Mouse (Mus musculus): ENCODE results near the gene Epx.

Epx gene

DNA sequence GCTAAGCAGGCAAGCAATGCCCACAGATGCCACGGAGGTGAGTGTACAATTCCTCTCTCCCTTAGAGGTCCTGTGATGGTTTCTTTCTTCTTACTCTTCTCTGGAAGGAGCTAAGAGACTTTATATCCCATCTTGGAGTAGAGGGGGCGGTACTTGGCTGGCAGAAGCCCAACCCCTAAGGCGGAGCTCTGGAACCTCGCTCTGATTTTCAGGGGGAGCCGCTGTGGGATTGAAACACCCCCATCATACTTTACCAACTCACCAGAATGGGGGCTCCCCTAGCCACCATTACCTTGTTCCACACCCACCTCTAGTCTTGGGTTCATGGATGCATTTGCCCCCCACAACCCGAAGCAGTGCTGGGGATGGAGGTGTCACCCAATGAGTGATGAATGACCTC, at the start of gene Epx:
Gene Epx, minus strand, starts transcription at position 101 of the 400 bp plus-strand sequence.
- no peak for DNase-seq

DNA sequence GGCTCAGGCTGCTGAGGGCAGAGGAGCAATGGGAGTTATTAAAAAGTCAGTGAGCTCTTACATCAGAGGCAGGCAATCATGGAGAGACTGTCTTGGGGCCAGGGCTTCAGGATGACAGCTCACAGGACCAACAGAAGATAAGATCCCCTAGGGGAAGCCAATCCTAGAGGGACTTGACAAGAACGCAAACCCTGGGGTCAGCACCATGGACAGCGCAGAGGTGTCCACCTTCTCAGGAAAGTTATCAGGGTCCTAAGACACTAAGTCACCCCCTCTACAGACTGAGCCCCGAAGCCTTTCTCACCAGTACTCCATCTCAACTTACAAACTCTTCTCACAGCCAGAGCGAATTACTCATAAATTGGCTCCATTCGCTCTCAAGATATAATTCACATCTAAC, 45.6 kb upstream of the Epx start, which contains the start of gene Olfr464:
Gene Olfr464, minus strand, starts transcription at position 2 of the 400 bp plus-strand sequence.
- peak; percentile 19 to 25 for DNase-seq

DNA sequence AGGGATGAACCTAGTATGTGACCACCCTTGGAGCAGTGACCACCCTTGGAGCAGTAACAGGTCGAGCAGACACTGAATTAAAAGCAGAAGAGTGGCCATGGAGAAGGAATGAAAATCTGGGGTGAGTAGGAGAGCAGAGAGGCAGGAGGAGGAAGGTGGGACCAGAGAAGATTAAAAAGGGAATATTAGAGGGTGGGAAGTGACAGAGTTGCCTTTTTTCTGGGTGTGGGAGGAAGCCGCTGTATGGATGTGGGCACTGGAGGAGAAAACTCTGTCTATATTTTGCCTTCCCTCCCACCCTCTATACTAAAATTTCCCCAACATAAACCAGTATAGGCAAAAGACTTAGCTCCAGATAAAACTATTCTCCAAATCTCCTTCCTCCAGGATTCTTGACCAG, 45.0 kb upstream of the Epx start:
- DNase-seq = no peak

DNA sequence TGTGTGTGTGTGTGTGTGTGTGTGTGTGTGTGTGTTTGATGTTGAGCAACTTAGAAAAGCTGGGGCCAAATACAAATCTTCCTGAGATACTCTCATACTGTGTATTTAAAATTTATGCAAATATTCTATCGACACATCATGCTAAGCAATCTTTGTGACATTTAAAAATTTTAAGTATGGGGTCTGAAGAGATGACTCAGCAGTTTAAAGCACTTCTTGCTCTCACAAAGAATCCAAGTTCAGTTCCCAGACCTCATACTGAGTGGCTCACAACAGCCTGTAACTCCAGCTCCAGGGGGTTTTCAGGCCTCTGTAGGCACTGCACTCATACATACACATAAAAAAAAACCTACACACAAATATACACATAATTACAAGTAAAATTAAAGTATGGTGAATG, 40.7 kb upstream of the Epx start:
- no peak for DNase-seq

DNA sequence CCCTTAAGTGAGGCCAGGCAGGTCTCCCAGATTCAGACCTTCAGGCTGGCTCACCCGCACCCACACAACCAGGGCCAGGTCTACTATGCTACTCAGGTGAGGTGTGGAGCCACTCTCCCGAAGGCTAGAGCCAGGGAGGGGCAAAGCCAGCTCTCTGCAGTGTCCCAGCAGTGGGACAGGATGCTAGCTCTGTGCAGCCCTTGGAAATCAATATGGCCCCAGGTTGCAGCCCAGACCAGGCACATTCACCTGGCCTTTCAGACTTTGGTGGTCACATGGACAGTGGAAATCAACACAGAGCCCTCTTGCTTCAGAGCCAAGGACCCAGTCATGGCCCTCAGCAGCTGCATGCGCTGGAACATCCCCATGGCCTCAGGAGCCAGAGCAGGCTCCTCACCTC, 29.0 kb upstream of the Epx start:
- no peak for DNase-seq

DNA sequence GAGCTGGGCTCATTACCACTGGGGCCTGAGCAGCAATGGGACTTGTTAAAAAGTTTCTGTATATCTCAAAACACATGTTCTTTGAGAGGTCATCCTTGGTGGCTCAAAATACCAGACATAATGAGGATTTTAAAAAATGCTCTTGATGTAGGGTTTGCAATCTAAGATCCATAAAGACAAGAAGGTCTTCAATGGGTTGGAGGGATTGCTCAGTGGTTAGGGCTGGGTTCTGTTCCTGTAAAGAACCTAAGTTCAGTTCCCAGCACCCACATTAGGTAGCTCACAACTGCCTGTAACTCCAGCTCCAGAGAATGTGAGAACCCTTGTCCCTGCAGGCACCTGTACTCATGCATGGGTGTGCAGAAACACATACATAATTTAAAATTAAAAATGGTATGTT, 22.0 kb upstream of the Epx start, which contains the start of gene Olfr463:
Gene Olfr463, minus strand, starts transcription at position 101 of the 400 bp plus-strand sequence.
- no peak for DNase-seq

DNA sequence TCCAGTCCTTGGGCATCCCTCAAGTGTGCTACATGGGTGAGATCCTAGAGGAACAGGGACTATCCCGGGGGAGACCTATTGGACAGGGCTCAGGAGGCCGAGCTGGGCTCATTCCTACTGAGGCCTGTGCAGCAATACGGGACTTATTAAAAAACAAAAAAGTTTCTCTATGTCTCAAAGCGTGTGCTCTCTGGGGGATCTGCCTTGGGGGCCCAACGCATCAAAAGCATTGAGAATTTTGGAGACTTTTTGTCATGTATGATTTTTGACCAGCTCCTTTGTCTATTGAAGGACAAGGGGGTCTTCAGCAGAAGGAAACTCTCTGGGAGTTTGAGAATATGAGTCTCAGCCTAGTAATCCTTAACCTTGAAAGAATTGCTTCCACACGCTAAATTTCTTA, 16.8 kb upstream of the Epx start, which contains the start of gene Olfr462:
Gene Olfr462, minus strand, starts transcription at position 101 of the 400 bp plus-strand sequence.
- no peak for DNase-seq

DNA sequence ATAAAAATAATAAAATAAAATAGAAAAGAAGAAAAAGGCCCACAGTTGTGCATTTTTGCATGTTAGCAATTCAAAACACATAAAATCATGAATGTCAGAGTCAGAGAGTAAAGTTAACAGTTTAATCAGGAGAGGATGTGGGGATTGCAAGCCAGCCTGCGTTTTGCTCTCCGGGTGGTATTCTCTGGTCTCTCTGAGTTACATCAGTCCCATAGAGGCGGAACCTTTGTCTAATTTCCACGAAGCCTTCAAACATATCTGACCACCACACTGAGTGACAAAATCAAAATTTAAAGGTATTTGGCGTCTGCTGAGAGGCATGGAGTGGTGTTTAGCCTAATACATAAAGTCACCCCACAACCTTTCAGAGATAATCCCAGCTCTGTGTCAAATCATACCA, 9.5 kb upstream of the Epx start:
- DNase-seq = no peak

DNA sequence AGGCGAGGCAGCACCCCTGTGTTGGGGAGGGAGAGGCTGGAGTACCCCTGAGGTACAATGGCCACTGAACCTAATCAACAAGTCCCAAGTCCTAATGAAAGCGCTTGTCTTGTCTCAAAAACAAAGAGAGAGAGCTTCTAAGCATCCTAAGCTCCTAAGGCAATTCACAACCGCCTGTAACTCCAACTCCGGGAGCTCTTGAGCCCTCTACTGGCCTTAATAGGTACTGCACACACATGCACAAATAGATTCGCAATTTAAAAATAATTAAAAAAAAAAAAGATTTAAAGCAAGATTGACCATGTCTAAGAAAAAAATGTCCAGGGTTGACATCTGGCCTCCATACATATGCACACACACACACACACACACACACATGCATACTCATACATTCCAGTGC, 8.2 kb upstream of the Epx start:
- DNase-seq = no peak

DNA sequence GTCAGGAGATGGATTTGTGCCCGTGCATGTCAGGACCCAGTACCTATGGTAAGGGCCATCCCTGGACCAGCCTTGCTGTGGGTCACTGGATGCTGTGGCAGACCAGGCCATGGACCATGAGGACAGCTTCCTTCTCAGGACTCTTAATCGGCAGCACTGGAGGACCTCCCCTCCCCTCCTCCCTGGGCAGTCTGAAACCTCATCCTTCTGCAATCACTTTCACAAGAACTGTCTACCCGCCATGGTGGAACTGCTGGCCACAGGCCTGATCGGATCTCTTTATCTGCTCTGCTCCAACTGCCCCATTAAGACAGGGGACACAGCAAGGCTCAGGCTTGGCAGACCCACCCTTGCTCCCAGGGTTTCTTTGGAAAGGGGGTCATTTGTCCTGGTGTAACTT, 6.4 kb upstream of the Epx start:
- DNase-seq = no peak

DNA sequence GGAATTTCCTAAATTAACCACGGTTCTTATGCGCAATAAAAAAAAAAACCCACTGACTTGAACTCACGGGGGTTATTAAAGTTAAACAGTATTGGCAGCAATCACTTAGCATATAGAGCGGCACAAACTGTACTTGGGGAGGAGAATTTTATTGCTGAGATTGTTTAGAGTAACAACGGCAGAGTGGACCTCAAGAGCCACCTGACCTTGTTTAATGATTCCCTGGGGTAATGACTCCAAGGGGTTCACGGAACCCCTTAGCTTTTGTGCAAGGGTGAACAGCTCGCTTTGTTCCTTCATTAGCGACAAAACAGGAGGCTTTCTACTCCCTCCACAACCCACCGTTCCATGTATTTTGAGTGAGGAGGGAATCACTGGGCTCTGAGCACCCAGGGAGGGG, 4.5 kb upstream of the Epx start:
- no peak for DNase-seq

DNA sequence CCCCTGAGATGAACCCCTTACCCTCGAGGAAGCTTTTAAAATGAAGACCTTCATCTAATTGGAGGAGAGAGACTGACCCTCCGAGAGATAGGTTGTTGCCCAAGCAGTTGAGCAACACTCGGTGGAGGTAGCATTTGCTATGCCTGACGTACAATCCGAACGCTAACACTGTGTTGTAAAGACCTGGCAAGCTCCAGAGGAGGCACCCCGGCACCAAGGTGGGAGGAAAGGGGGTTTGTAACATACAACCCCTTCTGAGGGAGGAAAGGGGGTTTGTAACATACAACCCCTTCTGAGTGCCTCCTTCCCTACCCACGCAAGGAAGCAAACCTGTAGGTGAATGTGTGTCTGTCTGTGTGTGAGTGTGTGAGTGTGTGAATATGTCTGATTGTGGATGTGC, 3.6 kb downstream of the Epx start:
- no peak for DNase-seq

DNA sequence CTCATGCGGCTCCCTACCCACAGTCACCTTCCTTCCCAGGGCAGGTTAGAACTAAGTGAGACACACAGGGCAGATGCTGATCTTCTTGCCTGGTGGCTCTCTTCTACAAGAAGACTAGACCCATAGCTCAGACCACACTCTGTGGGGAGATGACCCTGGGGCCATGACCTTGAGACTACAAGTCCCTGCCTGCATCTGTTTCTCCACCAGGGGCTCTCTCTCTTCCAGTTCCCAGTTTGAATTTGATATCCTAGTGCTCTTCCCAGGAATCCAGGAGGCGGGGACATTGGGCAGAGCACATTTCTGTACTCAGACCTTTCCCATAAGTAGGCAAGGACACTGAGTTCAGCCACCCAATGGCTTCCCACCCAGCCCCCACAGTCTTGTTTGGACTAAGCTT, 5.2 kb downstream of the Epx start:
- no peak for DNase-seq

DNA sequence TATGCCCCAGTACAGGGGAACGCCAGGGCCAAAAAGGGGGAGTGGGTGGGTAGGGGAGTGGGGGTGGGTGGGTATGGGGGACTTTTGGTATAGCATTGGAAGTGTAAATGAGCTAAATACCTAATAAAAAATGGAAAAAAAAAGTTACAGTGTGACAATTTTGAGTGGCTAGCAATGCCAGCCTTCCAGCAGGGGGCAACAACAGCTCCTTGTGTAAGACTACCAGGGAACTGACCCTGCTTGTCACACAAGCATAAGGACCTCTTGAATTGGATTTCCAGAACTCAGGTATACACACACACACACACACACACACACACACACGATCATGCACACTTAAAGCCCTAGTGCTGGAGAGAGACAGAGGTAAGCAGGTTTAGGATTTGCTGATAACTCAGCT, 8.4 kb downstream of the Epx start:
- peak in 1 of 2 experiments; percentile 19 for DNase-seq

DNA sequence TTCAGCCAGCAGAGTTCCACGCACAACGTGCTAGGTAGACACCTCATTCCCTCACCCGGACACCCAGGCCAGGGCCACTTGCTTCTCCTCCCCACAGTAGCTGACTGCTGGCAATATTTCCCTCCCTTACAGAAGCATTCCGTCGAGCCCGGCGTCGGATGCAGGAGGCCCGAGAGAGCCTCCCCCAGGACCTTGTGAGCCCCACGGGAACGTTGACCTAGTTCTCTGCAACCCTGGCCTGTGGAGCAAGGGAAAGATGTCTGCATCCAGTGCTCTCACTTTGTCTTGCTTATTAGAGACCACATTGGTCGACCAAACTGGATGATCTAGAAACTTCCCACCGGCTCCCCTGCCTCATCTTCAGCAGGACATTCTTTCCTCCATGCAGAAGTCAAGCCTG, 12.5 kb downstream of the Epx start:
- no peak for DNase-seq

DNA sequence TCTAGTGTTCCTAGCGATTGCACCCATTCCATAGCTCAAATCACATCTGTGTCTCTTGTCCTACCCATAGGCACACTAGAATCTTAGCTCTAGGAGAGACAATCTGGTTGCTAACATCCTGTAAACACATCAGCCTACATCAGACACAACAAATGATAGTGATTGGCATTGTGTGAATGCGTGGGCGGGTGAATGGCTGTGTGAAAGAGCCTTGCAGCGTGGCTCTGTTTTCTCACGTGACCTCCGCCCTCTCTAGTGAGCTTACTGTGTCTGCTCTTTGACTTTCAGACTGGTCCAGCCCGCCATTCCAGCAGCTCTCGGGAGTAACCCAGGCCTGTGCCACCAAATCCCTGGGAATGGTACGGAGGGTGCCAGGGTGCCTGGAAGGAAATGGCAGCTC, 14.9 kb downstream of the Epx start:
- no peak for DNase-seq

DNA sequence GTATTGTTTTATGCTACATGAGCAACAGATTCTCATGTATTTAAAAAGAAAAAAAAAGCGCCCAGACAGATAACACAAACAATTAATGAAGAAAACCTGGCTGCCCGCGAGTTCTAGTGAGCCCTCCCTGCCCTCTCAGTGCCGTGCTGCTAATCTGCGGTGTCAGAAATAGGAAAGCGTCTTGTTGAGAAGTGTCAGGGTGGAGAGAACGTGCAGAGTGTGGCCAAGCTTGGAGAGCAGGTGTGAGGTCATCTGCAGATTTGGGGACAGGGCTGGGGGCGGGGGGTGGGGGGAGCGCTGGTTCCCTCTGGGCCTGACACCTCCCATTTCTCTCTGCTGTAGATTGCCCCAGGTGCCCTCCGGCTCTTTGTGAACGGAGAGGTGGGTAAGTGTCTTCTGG, 16.1 kb downstream of the Epx start:
- no peak for DNase-seq

DNA sequence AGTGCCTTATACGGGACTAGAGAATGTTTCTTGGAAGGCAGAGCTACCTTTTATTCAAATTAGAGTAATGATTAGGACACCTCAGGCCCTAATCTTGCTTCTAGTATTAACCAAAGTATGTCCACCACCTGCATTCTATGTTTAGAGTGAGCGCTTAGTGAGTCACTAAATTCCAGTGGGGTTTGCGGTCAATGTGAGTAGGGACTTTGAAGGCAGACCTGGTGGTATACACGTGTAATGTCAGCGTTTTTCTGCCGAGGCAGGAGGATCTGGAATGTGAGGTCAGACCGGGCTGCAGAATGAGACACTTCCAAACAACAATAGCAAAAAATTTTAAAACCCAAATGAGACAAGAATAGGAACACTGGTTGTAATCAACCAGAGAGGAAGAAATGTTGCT, 20.8 kb downstream of the Epx start:
- DNase-seq = no peak

DNA sequence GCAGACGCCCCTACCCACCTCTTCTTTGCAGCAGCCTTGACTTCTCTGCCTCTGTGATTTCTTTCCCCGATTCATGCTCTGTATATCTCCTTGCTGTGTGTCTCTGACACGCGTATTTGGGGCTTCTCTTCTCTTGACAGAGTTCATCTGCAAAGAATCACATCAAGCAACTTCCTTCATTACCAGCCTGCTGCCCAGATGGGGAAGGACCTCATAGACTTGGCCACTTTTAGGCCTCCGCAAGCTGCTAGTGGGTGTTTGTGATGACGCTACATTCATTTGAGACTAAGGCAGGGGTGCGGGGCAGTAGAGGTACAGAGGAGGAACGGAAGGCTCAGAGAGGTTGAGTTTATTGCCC, 21.8 kb downstream of the Epx start:
- DNase-seq = no peak

DNA sequence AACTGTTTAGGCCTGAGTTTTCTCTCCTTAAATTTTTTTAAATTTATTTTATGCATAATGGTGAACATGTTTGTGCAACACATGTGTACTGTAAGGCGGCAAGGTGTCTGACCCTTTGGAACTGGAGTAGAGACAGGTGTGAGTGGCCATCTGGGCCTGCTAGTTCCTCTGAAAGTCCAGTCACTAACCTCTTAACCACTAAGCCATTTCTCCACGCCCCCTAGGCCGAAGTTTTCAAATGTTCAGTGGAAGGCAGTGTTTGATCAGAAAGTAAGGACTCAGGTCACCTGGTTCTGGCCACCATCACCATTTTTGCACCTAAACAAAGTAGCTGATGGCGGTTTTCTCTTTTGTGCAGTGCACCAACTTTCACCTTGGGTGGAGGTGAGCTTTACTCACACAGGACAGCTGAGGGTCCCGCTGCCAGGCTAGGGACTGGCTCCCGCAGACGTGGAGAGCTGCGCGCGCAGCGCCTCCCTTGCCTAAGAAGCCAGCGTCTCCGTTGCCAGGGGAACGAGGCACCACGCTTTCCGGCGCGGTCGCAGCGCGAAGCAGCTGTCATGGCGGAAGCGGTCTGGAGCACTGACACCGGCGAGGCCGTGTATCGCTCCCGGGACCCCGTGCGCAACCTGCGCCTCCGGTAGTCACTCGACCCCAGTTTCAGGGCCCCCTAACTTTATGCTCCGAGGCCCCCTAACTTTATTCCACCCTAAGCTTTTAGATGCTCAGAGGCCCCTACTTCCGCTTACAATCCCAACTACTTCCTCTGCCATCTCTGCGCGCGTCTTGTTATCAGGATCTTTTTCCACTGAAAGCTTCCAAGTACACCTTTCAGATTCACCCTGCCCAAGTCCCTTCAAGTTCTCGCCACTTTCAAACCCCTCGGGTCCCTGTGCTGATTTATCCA, 22.4 kb downstream of the Epx start, which contains the start of gene Mks1:
Gene Mks1, plus strand, starts transcription at position 526 of the 907 bp plus-strand sequence.
- DNase-seq = peak; percentile 90 to 92

DNA sequence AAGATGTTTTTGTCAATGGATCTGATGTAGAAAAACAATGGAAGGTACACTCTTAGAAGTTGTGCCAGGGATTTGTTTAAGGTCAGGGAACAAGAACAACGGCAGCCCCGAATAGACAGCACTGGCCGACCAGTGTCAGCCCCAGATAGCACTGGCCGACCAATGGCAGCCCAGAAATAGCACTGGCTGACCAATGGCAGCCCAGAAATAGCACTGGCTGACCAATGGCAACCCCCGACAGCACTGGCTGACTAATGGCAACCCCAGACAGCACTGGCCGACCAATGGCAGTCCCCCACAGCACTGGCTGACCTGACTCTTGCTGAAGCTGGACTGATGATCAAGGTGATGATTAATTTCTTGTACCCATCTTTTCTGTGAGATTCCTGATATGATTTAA, 27.5 kb downstream of the Epx start:
- no peak for DNase-seq

DNA sequence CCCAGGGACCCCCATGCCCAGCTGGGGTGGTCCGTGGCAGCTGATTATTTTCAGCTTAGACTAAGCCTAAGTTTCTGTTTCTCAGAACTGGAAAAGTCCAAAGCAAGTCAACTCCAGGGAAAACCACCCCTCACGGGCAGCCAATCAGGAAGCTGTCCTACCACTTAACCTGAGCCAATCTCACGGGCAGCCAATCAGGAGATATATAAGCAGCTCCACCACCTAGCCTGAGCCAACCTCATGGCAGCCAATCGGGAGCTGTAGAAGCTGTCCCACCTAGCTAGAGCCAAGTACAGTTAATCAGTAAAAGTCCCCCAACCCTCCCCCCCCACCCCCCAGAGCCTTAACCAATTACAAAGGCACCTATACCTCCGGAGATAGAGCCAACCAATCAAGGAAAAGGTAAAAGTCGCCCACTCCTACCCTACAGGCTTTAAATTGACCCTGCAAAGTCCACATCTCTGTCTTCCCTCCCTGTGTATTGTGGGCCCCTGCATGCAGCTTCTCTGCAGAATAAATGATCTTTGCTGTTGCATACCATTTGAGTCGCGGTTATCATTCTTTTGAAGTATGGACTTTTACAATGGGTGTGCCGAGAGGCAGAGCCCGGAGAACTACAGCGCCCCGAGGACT, 28.3 kb downstream of the Epx start:
- no peak for DNase-seq

DNA sequence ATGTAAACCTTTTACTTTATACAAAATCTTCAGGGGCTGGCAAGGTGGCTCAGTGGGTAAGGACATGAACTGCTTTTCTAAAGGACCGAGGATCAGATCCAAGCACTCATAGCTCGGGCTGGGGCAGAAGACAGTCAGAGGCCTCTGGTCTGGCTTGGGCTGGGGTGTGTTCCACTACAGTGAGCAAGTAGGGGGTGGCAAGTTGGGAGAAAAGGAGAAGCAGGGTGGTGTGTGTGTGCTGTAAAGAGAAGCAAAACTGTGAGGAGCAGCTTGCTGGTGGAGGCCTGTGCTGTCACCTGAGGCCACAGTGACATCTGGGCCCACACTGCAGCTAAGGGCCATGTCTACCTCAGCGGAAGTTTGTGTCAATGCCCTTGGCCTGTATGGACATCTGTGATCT, 33.9 kb downstream of the Epx start:
- DNase-seq = no peak

DNA sequence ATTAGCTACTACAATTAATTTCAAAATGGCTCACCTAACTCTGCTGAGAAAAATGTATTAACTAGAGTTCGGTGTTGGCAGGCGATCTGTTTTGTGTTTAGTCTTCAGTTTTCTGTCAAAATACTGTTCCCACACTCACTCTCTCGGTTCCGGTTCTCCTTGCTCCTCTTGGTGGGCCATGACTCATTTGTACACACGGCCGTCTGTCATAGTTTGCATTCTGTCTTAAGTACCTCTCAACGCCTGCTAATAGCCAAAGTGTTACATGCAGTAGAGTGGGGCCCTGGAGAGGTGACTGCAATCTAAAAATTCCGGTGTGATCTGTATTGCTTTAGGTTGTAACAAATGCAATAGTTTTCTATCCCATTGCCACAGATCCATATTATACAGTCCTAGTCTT, 34.7 kb downstream of the Epx start:
- DNase-seq = no peak
